Mouse (Mus musculus) ovary, postnatal 36 days (tissue): Measurements from ENCODE around the gene Pum3.

Experiments
- DNase-seq: peaks from one replicate; pipeline ENCODE4 v3.0.0; 2022; ENCODE audit warnings: low spot score, mixed read lengths

The Pum3 gene

DNA sequence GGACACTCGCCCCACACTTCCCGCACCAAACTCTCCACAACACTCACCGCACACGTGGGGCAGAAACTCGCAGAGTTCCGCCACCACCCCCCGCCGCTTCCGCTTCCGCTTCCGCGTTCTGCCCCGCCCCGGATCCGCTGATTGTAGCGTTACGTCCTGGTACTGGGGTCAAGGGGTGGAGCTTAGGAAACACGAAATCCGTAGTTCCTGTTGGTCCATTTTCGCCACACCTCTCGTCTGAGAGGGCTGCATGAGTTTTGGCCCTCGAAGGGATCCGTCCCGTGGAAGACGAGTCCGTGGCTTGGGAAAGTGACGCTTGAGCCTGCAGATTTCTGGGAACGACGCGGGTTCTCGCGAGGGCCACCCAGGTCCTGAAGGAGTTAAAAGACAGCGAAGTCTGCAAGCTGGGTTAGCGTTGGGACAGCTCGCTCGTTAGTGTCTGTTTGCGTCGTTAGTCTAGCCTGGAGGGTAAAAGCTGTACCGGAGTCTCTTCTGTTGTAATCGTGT, at the start of gene Pum3:
Gene Pum3 (minus strand): TSS at position 81 of the 507 bp plus-strand sequence.
- DNase-seq, result peak; percentile 93

DNA sequence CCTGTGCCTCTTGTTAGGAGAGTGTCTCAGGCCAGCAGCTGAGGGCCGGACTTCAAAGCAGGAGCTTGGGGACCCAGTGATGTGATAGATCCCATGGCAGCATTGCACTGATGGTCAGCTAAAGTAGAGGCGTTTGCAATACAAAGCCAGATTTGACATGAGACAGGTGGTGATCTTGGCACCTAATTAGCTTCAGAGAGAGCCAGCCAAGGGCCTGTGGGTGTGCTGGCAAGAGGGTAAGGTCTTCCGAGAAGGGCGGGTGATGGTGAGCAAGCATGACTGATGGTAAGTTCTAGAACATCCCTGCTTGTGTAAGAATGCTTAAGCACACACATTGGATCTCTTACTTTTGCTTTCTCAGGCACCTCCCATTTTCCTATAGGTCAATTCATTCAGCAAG, 37.1 kb upstream of the Pum3 start:
- no peak for DNase-seq

- no peak for DNase-seq
These were observed 33.0 kb upstream of the Pum3 start for GRCm38 (mm10) chr19:27462656-27463055.

GRCm38 (mm10) chr19:27450458-27450857, 20.8 kb upstream of the Pum3 start:
- peak; percentile 49 for DNase-seq

- DNase-seq, result no peak
These were observed 17.9 kb upstream of the Pum3 start for GRCm38 (mm10) chr19:27447515-27447914.

DNA sequence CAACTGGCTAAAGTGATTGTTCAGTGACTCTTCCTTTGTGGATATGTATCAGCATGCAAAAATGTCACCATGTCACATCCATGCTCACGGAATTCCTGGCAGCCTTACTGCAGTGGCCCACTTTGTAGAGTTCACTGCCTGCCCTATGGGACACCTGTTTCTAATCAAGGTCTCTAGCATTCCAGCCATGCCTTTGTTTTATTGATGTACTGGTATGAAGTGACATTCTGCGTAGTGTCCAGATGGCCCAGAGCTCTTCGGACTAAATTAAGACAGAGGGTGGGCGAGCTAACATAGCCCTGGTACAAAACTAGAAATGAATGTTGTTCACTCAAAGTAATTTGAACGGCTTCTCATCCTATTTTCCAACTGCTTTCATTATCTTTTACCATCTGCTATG, 11.5 kb upstream of the Pum3 start:
- DNase-seq, result no peak

DNA sequence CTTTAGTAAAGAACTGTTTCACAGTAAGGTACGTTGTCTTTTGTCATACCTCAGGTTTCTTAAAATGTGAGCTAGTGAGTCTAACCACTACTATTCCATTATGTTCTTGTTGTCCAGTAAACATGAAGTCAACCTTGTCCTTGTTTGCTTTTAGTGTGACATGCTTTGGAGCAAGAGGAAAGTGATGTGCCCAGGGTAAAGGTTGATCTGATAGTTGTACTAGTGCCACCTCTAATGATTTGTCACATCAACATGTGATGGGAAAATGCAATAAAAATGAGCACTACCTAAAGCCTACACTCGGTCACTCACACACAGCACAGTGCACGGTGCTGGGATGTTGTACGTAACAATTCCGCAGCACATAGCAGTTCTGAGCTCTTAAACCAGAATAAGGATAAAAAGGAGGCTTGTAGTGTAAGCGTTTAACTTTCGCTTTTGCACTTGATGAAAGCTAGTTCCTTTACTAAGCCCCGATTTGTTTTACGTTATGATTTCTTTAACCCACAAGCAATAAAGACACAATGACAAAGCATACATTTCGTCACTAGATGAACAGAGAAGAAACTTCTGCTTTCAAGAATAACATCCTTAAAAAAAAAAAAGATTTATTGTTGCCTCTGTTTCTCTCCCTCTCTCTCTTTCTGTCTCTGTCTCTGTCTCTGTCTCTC, 8.5 kb upstream of the Pum3 start:
- DNase-seq, result no peak

DNA sequence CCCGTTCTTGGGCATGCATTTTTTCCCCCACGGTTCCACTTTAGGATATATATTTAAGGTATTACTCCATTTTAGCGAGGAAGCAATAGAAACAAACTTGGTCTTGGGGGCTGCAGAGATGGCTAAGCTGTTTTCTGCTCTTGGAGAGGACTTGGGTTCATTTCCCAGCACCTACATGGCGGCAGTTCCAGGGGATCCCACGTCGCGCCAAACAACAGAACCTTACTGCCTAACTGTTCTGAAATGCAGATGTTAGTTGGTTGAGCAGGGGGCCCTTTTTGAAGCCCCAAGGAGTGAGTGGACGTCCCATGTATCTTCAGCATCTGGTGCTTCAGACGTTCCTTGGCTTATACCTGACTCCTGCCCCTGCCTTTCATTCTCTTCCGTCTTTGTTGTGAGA, 781 bp upstream of the Pum3 start:
- DNase-seq, result peak; percentile 20

DNA sequence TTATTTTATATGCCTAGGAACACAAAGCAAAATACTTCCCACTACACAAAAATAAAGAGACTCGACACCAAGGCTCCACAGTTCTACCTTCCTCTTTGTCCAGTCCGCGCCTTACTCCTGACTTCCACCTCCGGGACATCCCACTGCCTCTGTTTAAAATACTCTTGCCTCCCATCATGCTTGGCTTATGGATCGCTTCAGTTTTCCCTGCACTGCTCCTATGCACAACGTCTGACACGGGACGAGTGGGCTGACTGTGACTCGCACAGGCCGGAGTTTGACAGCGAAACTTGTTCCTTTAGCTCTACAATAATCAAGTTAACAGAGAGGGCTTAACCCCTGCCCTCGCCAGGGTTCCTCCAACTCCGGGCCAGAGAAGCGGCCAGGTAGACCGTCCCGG, 344 bp downstream of the Pum3 start:
- no peak for DNase-seq

DNA sequence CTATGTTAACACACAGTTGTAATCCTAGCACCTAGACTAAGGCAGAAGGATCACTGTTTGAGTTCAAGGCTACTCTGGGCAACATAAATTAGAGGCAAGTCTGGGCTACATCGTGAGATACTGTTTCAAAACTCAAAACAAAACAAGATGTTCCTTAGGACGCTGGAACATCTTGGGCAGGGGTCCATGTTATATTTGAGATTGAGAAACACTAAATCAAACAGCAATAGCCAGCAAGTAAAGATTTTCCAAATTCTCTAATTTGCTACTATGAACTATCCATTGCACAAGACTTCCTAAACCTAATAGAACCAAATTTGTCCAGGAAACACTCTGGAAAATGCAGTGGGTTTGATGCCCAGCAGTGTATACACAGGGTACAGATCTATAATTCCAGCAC, 1.8 kb downstream of the Pum3 start:
- DNase-seq, result no peak

DNA sequence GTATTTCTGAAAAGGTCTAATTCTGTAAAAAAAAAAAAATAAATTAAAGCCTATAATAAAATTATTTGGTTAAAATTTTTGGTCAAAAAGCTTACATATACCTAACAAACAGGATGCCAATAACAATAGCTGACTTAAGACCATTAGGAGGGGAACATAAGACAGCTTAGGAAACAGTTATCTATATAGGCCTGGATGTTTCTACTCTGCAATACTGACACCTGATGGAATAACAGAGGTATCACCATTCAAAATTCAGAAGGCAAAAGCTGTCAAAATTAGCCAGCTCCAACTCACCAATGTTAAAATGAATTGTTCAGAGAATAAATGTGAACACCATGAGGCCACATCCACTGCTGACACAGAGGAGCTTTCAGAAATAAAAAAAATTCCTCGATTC, 3.2 kb downstream of the Pum3 start:
- no peak for DNase-seq

DNA sequence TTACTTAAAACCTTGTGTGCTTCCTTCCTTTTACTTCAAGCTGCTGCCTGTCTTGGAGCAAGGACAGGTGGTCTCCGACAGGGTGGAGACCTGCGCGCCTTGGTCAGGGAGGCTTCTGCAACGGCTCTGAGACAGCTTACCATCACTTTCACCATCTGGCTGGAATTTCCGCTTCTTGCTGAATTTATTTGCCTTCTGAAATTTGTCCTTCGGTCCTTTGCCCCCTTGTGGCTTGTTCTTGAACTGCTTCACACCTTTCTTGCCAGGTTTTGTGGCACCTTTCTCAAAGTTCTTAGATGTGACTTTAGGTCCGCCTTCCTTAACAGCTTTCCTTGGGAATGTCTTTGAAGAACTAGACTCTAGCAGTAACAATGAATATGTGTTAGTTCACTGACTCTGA, 4.0 kb downstream of the Pum3 start:
- DNase-seq, result no peak

DNA sequence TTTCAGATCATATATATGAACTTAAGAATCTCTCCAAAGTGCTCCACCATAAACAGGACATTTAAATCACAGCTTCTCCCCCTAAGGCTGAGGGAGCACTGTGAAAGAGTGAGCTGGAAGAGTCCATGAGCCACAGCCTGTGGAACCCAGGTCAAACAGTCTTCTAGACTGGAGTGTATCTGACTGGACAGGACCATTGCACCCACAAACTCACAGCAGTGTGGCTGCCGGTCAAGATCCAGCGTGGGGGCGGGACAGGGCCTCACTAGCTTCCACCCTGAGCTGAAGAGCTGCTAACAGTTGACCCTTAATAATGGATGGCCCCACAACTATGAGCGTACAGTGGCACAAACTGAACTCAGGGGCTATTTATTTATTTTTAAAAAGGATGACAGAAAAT, 12.2 kb downstream of the Pum3 start:
- no peak for DNase-seq

GRCm38 (mm10) chr19:27416569-27416968, 13.1 kb downstream of the Pum3 start:
- peak; percentile 61 for DNase-seq

- no peak for DNase-seq
These were observed 18.3 kb downstream of the Pum3 start for GRCm38 (mm10) chr19:27411340-27411739.

GRCm38 (mm10) chr19:27410751-27411150, 18.9 kb downstream of the Pum3 start:
- no peak for DNase-seq

DNA sequence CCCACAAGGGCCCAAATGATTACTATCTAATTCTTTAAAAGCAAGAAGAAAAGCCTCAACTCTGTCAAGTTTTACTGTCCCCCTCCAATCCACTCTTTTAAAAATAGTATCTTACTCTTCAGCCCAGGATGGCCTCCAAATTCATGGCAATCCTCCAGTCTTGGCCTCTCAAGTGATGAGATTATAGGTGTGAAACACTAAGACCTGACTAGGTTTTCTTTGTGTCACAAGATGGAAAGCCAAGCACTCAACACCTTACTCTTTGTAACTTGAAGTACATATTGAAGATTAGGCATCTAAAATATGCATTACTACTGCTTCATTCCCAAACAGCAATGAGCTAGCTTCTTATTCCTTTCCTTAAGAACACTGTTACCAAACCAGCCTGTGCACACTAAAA, 19.8 kb downstream of the Pum3 start:
- DNase-seq, result no peak

DNA sequence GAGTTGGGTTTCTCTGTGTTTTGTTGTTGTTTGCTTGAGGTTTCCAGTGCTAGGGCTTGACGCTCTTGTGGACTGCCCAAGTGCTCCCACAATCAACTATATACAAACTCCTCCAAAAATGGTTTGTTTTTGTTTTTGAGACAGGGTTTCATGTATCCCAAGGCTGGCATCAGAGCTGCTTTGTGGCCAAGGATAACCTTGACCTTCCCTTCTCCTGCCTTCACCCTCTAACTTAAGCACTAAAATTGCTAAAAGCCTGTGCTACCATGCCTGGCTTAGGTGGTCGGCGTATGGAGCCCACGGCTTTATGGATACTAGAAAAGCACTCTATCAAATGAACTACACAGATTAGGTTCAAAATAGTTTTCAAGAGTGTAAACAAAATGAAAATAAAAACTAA, 20.4 kb downstream of the Pum3 start:
- DNase-seq, result no peak

DNA sequence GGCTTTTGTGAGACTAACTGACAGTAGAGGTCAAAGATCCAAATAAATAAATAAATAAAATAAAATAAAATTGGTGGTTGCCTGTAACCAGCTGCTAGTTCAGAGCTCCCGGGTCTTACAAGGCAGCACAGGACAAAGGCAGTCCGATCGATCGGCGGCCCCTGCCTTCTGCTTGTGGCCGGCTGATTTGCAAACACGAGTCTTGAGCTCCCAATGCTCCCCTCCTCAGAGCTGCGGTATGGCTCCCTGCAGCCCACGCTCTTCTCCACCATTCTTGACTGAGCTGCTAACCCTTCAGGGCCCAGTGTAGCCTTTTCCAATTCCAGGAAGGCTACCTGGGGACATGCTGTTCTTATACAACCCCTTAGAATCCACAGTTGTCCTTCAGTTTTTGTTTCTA, 31.8 kb downstream of the Pum3 start:
- DNase-seq, result no peak

GRCm38 (mm10) chr19:27397223-27397622, 32.4 kb downstream of the Pum3 start:
- no peak for DNase-seq

GRCm38 (mm10) chr19:27396719-27397118, 32.9 kb downstream of the Pum3 start:
- DNase-seq, result no peak

DNA sequence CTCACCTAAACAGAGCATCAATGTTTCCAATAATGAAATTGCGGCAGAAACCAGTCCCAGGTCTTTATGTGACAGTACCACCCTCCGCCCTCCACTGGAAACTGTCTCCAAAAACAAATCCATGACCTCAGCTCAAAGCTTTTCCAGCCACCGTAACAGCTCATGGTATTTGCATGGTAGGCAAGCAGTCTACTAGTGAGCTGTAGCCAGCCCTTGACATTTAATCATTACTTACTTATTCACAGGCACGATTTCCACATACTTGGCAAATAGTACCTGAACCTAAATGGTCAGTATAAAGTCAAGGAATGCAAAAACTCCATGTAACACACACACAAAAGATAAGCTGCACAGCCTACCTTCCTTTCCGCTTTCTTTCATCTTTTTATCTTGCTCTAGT, 33.7 kb downstream of the Pum3 start:
- no peak for DNase-seq

GRCm38 (mm10) chr19:27395481-27395880, 34.1 kb downstream of the Pum3 start:
- no peak for DNase-seq

DNA sequence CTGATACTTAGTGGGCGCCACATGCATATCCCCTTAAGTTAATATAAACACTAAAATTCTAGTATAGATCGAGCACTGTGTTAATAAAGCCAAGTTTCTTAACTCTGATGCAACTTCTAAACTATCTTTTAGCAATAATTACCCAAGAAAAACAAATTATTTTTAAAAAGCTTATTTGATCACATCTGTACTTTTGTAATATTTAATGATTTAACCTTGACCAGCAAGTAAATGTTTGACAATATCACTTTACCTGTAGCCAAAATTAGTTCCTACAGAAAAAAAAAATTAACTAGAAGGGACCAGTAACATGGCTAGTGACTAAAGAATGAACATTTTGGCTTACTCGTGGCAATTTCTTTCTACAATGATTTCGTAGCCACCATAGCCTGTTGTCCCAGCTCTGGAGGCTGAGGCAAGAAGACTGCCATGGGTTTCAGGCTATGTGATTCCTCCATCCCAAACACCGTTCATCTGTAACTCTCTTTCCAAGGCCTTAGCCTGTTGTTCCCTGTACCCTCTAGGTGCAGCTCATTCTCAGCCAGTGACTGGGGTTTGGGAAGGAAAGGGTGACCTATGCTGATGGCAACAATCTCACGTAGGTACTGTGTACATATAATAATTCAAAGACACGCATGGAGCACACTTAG, 35.2 kb downstream of the Pum3 start:
- no peak for DNase-seq
